Mouse (Mus musculus): ENCODE measurements around the gene Rps6ka5.

Rps6ka5 gene

GRCm38 (mm10) chr12:100586601-100587000 lies 140.2 kb downstream of the Rps6ka5 start:
- no peak for DNase-seq

- no peak for DNase-seq
Observed at GRCm38 (mm10) chr12:100579221-100579620, 147.6 kb downstream of the Rps6ka5 start.

GRCm38 (mm10) chr12:100578291-100578690 lies 148.5 kb downstream of the Rps6ka5 start:
- no peak for DNase-seq

- DNase-seq, result no peak
Observed at GRCm38 (mm10) chr12:100575739-100576138, 151.0 kb downstream of the Rps6ka5 start.

DNA sequence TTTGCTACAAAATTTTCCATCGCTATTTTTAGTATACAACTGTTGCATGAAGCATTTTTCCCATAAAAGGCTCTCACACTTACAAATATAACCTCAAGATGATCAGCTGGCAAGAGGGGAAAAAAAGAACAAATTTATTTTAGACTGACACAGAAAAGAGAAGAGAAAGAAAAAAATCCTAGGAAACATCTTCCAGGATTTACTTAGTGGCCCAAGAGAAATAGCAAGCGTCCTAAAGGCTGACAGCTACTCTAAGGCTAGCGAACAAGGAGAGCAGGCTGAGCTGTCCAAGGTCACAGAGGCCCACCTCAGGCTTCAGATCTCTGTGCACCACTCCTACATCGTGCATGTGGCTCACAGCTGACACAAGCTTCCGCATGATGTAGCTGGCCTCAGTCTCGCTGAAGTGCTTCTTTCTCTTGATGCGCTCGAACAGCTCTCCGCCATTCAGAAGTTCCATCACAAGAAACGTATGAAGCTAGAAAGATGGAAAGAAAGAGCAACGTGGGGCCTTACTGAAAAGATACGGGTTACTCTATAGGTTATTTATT lies 156.2 kb downstream of the Rps6ka5 start:
- no peak for DNase-seq

- no peak for DNase-seq
Observed at GRCm38 (mm10) chr12:100568831-100569230, 158.0 kb downstream of the Rps6ka5 start.

DNA sequence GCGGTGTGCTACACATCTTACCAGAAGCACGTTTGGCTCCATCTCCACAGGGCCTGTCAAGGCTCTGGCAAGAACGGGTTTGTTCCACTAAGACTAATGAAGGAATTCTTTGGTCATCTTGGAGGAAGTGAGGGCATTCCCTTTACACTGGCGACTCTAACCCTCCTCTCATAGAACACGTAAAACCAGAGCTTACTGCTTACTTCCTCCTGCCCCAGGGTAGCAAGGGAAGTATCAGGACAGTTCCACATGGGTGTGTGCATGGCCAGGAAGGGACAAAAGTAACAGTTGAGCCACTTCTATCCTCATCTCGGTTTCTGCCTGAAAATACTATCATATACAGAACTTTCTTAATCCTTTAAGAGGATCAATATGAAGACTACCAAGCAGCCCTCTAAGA lies 158.7 kb downstream of the Rps6ka5 start:
- DNase-seq, result no peak

GRCm38 (mm10) chr12:100567627-100568026 lies 159.2 kb downstream of the Rps6ka5 start:
- DNase-seq, result no peak

GRCm38 (mm10) chr12:100553675-100554074 lies 173.1 kb downstream of the Rps6ka5 start:
- DNase-seq, result no peak

- no peak for DNase-seq
Observed at GRCm38 (mm10) chr12:100551972-100552371, 174.8 kb downstream of the Rps6ka5 start.

- DNase-seq, result no peak
Observed at GRCm38 (mm10) chr12:100544194-100544567, 182.6 kb downstream of the Rps6ka5 start.

DNA sequence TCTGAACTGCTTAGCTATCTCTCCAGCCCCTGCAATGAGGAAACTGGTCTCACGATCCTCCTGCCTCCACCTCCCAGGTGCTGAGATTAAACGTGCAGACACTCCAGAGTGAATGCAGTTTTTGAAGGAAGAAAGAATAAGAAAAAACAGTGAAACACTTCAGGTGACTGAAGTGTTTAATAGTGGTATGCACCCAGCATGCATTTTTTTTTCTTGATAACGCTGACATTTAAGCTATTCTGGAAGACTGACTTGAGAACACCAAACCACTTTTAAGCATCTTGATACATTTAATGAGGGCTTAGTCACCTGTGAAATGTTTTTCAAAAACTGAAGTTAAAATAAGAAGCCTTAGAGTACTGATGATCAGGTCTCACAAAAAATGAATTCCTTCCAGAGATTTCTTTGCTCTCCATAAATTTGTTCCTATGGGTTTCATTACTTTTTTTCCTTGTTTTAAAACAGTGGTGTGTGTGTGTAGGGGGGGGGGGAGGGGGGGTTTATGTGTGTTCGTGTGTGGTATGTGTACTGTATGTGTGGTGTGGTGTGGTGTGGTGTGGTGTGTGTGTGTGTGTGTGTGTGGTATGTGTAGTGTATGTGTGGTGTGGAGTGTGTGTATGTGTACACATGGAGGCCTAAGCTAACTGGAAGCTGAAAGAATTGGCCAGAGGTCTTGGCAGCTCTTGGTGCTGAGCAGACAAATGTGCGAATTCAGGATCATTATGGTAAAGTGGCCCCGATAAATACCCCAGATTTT lies 183.2 kb downstream of the Rps6ka5 start:
- DNase-seq, result no peak

- DNase-seq, result no peak
Observed at GRCm38 (mm10) chr12:100542494-100542893, 184.3 kb downstream of the Rps6ka5 start.

DNA sequence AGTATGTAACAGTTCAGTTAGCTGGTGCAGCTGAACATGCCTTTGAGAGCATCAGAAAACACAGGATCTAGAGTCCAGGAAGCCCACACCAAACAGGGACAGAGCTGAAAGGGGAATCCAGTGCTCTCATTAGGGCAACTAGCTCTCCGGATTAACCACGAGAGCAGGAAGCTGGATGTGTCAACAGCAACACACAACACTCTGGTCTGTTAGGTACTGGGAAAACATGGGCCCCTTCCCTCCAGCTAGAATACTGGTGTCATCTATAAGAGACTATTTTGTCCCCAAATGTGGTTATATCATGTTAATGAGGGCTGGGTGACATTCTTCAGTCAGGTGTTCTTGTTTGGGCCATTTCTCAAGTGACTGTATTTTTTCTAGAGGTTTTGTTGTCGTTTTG lies 184.7 kb downstream of the Rps6ka5 start:
- DNase-seq, result no peak

- no peak for DNase-seq
Observed at GRCm38 (mm10) chr12:100539158-100539714, 187.5 kb downstream of the Rps6ka5 start.

DNA sequence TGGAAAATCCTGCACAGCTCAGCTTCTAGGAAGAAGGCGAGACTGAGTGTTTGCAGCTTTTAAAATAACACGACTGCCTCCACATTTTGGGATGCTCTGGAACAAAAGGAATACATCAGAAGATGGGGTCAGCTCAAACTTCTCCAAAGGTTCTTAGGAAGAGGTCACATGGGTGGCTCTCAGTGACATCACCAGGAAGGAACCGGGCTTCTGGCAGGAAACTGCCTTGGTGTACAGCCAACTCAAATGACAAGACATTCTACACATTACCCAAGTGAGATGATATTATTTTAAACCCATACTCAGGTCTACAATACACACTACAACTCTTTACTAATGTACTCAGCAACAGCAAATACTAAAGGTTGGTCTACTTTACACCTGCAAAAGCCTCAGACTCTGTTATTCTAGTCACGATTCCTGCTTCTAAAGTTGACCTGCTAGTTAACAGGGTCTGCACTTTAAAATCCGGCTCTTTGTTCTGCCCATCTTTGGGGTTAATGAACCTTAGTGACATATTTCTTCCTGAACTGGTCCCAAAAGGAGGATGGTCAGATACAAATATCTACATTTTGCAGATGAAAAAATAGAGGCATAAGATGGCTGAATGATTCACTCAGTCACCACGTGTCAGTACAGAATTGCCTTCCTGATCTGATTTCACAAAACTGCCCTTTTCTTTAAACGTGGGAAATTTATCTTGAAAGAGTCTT lies 188.2 kb downstream of the Rps6ka5 start:
- DNase-seq, result no peak

- no peak for DNase-seq
Observed at GRCm38 (mm10) chr12:100537091-100537490, 189.7 kb downstream of the Rps6ka5 start.

GRCm38 (mm10) chr12:100535028-100535427 lies 191.8 kb downstream of the Rps6ka5 start:
- no peak for DNase-seq

GRCm38 (mm10) chr12:100534028-100534427 lies 192.8 kb downstream of the Rps6ka5 start:
- DNase-seq, result no peak

GRCm38 (mm10) chr12:100533209-100533608 lies 193.6 kb downstream of the Rps6ka5 start:
- DNase-seq, result no peak

- DNase-seq, result no peak
Observed at GRCm38 (mm10) chr12:100531740-100532139, 195.0 kb downstream of the Rps6ka5 start.

DNA sequence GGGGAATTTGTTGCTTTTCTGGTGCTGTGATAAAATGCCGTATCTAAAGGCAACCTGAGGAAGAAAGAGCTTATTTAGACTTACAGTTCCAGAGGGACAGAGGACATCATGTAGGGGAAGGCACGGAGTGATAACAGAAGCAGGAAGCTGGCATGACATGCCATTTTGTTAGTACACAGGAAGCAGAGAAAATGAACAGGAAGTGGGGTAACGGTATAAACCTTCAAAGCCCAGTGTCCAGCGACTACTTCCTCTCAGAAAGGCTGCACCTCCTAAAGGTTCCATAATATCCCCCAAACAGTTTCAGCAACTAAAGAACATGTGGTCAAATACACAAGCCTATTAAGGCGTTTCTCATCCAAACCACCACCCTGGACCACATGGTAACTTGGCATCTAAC lies 195.9 kb downstream of the Rps6ka5 start:
- DNase-seq, result no peak

GRCm38 (mm10) chr12:100529651-100530050 lies 197.1 kb downstream of the Rps6ka5 start:
- no peak for DNase-seq

DNA sequence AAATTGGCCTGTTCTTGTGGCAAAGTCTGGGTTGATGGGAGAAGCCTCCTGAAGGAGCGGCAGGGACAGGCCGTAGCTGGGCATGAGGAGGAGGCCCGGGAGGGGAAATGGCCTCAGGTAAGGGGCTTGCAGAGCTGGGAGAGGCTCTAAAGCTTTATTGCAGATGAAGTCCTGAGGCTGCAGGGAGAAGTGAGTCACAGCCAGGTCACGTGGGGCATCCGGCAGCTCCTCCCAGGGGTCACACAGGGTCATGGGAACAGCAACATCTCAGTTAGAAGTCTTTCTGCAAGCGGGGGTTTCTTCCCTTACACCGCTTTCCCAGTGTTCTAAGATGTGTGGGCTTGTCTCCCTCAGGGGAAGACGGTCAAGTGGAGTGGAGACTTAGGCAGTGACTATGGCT lies 197.6 kb downstream of the Rps6ka5 start:
- peak; percentile 29 for DNase-seq
